8 mouse cellular contexts compared by ENCODE assay signal in the genomic region with DNA sequence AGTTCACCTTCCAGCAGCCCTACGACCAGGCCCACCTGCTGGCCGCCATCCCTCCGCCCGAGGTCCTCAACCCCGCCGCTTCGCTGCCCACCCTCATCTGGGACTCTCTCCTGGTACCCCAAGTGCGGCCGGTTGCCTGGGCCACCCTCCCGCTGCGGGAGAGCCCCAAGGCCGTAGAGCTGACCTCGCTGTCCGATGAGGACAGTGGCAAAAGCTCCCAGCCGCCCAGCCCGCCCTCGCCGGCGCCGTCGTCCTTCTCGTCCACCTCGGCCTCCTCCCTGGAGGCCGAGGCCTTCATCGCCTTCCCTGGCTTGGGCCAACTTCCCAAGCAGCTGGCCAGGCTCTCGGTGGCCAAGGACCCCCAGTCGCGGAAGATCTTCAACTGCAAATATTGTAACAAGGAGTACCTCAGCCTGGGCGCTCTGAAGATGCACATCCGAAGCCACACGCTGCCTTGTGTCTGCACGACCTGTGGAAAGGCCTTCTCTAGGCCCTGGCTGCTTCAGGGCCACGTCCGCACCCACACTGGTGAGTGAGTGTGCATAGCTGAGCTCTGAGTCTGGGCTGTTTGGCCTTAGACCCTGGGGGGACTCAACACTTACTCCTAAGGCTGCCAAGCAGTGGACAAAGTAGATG. TPM values are rescaled to one million over a fixed set of nuclear protein-coding genes. Genes with fewer than 3 reads are reported as not detected.
DNase-seq lines count a peak whose midpoint lies in the region; ATAC-seq and TF ChIP-seq lines count a peak whose summit lies in the region.

No protein-coding gene starts in this region.

- intact Hi-C loops in gastrocnemius, postnatal 14 days (cut with DNase I; ENCODE audit: low total_unique reads), result loop anchor here (5.0 kb wide), 1 partner anchor 139 kb away; no protein-coding TSS in a partner anchor
- intact Hi-C loops in gastrocnemius, postnatal 36 days (cut with DNase I), result no loop called here

- H3K4me2 ChIP-seq in forebrain, embryonic 13.5 days, result peak overlapping the region; percentile 83
- peak overlapping the region; percentile 94 for H3K4me2 ChIP-seq in limb, embryonic 11.5 days (ENCODE audit: low read depth, severe bottlenecking)
- peak overlapping the region; percentile 83 for H3K4me2 ChIP-seq in neural tube, embryonic 15.5 days

- DNase-seq in gastrocnemius, postnatal 14 days, result peak; percentile 36
- DNase-seq in gastrocnemius, postnatal 36 days, result no peak
- peak; percentile 61 for DNase-seq in limb, embryonic 11.5 days (ENCODE audit: low spot score)
- DNase-seq in retina, embryonic 14.5 days (ENCODE audit: low spot score), result no peak

- TF ChIP-seq CTCF in E14TG2a.4 (conservative IDR thresholded peaks at IDR 0.05; ENCODE audit: low read length), result no peak

- H3K9me3 ChIP-seq in E14TG2a.4 (ENCODE audit: low read length), result no peaks in the 10 kb centered on the region
- H3K9me3 ChIP-seq in forebrain, embryonic 13.5 days (replicated peaks), result no peaks in the 10 kb centered on the region
- H3K9me3 ChIP-seq in limb, embryonic 11.5 days (ENCODE audit: control insufficient read depth, low read length), result no peaks in the 10 kb centered on the region
- H3K9me3 ChIP-seq in neural tube, embryonic 15.5 days (replicated peaks), result no peaks in the 10 kb centered on the region

- H3K9ac ChIP-seq in forebrain, embryonic 13.5 days, result peak overlapping the region; percentile 60; the same call in 1 of the 2 replicates
- H3K9ac ChIP-seq in limb, embryonic 11.5 days (ENCODE audit: low read length), result peak overlapping the region; percentile 76
- H3K9ac ChIP-seq in neural tube, embryonic 15.5 days (replicated peaks), result peak overlapping the region; percentile 57

- peak overlapping the region; percentile 76 for H3K4me3 ChIP-seq in E14TG2a.4 (replicated peaks; ENCODE audit: low read length)
- H3K4me3 ChIP-seq in forebrain, embryonic 13.5 days, result peak overlapping the region; percentile 45
- peak overlapping the region; percentile 93 for H3K4me3 ChIP-seq in limb, embryonic 11.5 days (ENCODE audit: low read depth, low read length)
- H3K4me3 ChIP-seq in neural tube, embryonic 15.5 days (replicated peaks), result peak overlapping the region; percentile 46

- no peak for ATAC-seq in forebrain, embryonic 13.5 days
- no peak for ATAC-seq in limb, embryonic 11.5 days (ENCODE audit: insufficient number of reproducible peaks, low FRiP score, low TSS enrichment, low read depth)
- ATAC-seq in neural tube, embryonic 15.5 days (ENCODE audit: low FRiP score), result 0 out of 2 replicates have a peak, but pooled peaks have one; percentile 18
- no peak for ATAC-seq in megakaryocyte, adult 5-6 weeks (ENCODE audit: poor library complexity, severe bottlenecking)

- H3K27ac ChIP-seq in forebrain, embryonic 13.5 days, result no peak overlapping the region
- H3K27ac ChIP-seq in limb, embryonic 11.5 days (replicated peaks; ENCODE audit: low read depth, low read length), result peak overlapping the region; percentile 73
- H3K27ac ChIP-seq in neural tube, embryonic 15.5 days (replicated peaks), result no peak overlapping the region

- H3K27me3 ChIP-seq in E14TG2a.4 (ENCODE audit: insufficient read depth, low read length), result peaks cover 94% of the 10 kb centered on the region
- peaks cover 68% of the 10 kb centered on the region for H3K27me3 ChIP-seq in forebrain, embryonic 13.5 days
- peaks cover 8% of the 10 kb centered on the region for H3K27me3 ChIP-seq in limb, embryonic 11.5 days (ENCODE audit: control insufficient read depth, insufficient read depth, low read length)
- H3K27me3 ChIP-seq in neural tube, embryonic 15.5 days (replicated peaks), result peaks cover 40% of the 10 kb centered on the region

- H3K4me1 ChIP-seq in E14TG2a.4 (replicated peaks; ENCODE audit: low read depth, low read length), result peaks cover 75% of the 10 kb centered on the region
- peaks cover 42% of the 10 kb centered on the region for H3K4me1 ChIP-seq in forebrain, embryonic 13.5 days
- peaks cover 50% of the 10 kb centered on the region for H3K4me1 ChIP-seq in limb, embryonic 11.5 days (ENCODE audit: control insufficient read depth, insufficient read depth, low read length)
- H3K4me1 ChIP-seq in neural tube, embryonic 15.5 days, result peaks cover 38% of the 10 kb centered on the region

- WGBS in forebrain, embryonic 13.5 days, result 37% methylated on average over 34 of the region's 34 CpGs
- WGBS in limb, embryonic 11.5 days, result 9% methylated on average over 33 of the region's 34 CpGs
- WGBS in neural tube, embryonic 15.5 days, result 34% methylated on average over 30 of the region's 34 CpGs

- H3K36me3 ChIP-seq in E14TG2a.4 (ENCODE audit: insufficient read depth, low read length), result peaks cover 6% of the 10 kb centered on the region; the same call in 1 of the 2 replicates
- no peaks in the 10 kb centered on the region for H3K36me3 ChIP-seq in forebrain, embryonic 13.5 days (ENCODE audit: poor library complexity, severe bottlenecking)
- H3K36me3 ChIP-seq in limb, embryonic 11.5 days (ENCODE audit: control insufficient read depth, insufficient read depth, low read length), result peaks cover 9% of the 10 kb centered on the region
- no peaks in the 10 kb centered on the region for H3K36me3 ChIP-seq in neural tube, embryonic 15.5 days

RNA-seq across cellular contexts. Expression of a gene that starts 0.8 kb away (rescaled TPM):
- total RNA-seq in gastrocnemius, postnatal 14 days (2021), result 1 to 10 TPM; 3.2 to 3.5 TPM
- total RNA-seq in gastrocnemius, postnatal 36 days (2021), result under 1 TPM; 0.61 to 0.86 TPM
- polyA plus RNA-seq in forebrain, embryonic 13.5 days (2015; fragmentation: Nextera tagmentation; extraction: Ambion mirVana), result 1.9 and 2.7 TPM in 2 replicates
- polyA plus RNA-seq in limb, embryonic 11.5 days (2014; fragmentation: Nextera tagmentation; extraction: Ambion mirVana), result 102 and 104 TPM in 2 replicates
- 6.3 and 8.6 TPM in 2 replicates for polyA plus RNA-seq in neural tube, embryonic 15.5 days (2015; fragmentation: Nextera tagmentation; extraction: Ambion mirVana)
- 0.40 and 1.8 TPM in 2 replicates for total RNA-seq in megakaryocyte, adult 5-6 weeks (2015)
- total RNA-seq in megakaryocyte, adult 5-6 weeks (2017), result 0.40 TPM in 1 of 2 replicates, not detected in the other

RNA-seq across cellular contexts. Expression of a gene that starts 46.1 kb away (rescaled TPM):
- 10 to 100 TPM; 11.6 to 15.7 TPM for total RNA-seq in gastrocnemius, postnatal 14 days (2021)
- total RNA-seq in gastrocnemius, postnatal 36 days (2021), result 10 to 100 TPM; 16.6 to 17.5 TPM
- 21.3 and 24.4 TPM in 2 replicates for polyA plus RNA-seq in forebrain, embryonic 13.5 days (2015; fragmentation: Nextera tagmentation; extraction: Ambion mirVana)
- 14.6 and 16.0 TPM in 2 replicates for polyA plus RNA-seq in limb, embryonic 11.5 days (2014; fragmentation: Nextera tagmentation; extraction: Ambion mirVana)
- polyA plus RNA-seq in neural tube, embryonic 15.5 days (2015; fragmentation: Nextera tagmentation; extraction: Ambion mirVana), result 27.0 and 28.6 TPM in 2 replicates
- 9.0 and 11.3 TPM in 2 replicates for total RNA-seq in megakaryocyte, adult 5-6 weeks (2015)
- 6.3 and 10.3 TPM in 2 replicates for total RNA-seq in megakaryocyte, adult 5-6 weeks (2017)

RNA-seq across cellular contexts. Expression of a gene that starts 46.3 kb away (rescaled TPM):
- 10 to 100 TPM; 15.3 to 15.6 TPM for total RNA-seq in gastrocnemius, postnatal 14 days (2021)
- total RNA-seq in gastrocnemius, postnatal 36 days (2021), result 10 to 100 TPM; 31.8 to 32.2 TPM
- 134 and 147 TPM in 2 replicates for polyA plus RNA-seq in forebrain, embryonic 13.5 days (2015; fragmentation: Nextera tagmentation; extraction: Ambion mirVana)
- polyA plus RNA-seq in limb, embryonic 11.5 days (2014; fragmentation: Nextera tagmentation; extraction: Ambion mirVana), result 111 and 114 TPM in 2 replicates
- 98.4 and 106 TPM in 2 replicates for polyA plus RNA-seq in neural tube, embryonic 15.5 days (2015; fragmentation: Nextera tagmentation; extraction: Ambion mirVana)
- 59.7 and 61.7 TPM in 2 replicates for total RNA-seq in megakaryocyte, adult 5-6 weeks (2015)
- total RNA-seq in megakaryocyte, adult 5-6 weeks (2017), result 36.3 and 37.8 TPM in 2 replicates

Comparison
In these comparisons a context has a peak if more than half of its experiments do, and no peak if none do; other contexts are left out.
1. DNase-seq: peak in gastrocnemius, postnatal 14 days (single experiment) and limb, embryonic 11.5 days (single experiment); none in gastrocnemius, postnatal 36 days (0 of 2) and retina, embryonic 14.5 days (single experiment).
2. Peak in every context shown above with its lines, with median percentiles within 50 percentile points of each other: H3K4me3 ChIP-seq, H3K4me2 ChIP-seq and H3K9ac ChIP-seq.